Mouse (Mus musculus): Measurements from ENCODE around the gene Clasp2.

GRCm38 (mm10) chr9:113943372-113943771, 202.1 kb downstream of the Clasp2 start:
- TF ChIP-seq CTCF (IDR thresholded peaks at IDR 0.05; ENCODE audit: control insufficient read depth, insufficient read depth, insufficient replicate concordance, low read depth, low read length) (no peak), POLR2A (IDR thresholded peaks at IDR 0.05; ENCODE audit: control insufficient read depth, low read depth, low read length) (no peak)

Measured in testis, adult 2 months (tissue).